Mouse (Mus musculus): ENCODE measurements around the gene Prdm16. TPM values are rescaled to one million over a fixed set of nuclear protein-coding genes. Genes with fewer than 3 reads are reported as not detected.

Prdm16 gene
- polyA plus RNA-seq, 1 experiment from 2014 or later = 22.1 TPM

DNA sequence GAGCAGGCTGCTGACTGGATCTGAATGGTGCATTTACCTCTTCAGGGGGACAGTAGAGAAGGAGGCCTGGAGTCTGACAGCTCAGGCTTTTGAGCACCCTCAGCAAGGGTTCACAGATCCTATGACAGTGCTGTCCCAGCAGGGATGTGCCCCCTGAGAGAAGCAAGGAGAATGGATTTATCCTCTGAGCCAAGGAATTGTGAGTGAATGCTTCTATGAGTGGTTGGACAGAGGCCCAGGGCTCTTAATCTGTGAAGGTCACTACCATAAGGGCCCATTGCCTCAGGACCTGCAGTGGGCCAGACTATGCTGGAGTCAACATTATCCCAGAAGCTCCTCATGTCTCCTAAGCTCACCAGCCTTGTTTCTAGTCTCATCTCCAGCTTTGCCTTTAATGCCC is 23.4 kb upstream of the Prdm16 start:
- no peak for ATAC-seq (replicated peaks; ENCODE audit: low FRiP score)
- no peak overlapping the region for H3K4me2 ChIP-seq
- H3K4me1 ChIP-seq = no peaks in the 10 kb centered on the region; the same call in 1 of the 2 replicates
- H3K36me3 ChIP-seq = no peaks in the 10 kb centered on the region
- H3K9me3 ChIP-seq (replicated peaks) = no peaks in the 10 kb centered on the region
- H3K9ac ChIP-seq = no peak overlapping the region
- H3K27ac ChIP-seq = no peak overlapping the region
- no peak overlapping the region for H3K4me3 ChIP-seq (replicated peaks)
- peaks cover 85% of the 10 kb centered on the region for H3K27me3 ChIP-seq

DNA sequence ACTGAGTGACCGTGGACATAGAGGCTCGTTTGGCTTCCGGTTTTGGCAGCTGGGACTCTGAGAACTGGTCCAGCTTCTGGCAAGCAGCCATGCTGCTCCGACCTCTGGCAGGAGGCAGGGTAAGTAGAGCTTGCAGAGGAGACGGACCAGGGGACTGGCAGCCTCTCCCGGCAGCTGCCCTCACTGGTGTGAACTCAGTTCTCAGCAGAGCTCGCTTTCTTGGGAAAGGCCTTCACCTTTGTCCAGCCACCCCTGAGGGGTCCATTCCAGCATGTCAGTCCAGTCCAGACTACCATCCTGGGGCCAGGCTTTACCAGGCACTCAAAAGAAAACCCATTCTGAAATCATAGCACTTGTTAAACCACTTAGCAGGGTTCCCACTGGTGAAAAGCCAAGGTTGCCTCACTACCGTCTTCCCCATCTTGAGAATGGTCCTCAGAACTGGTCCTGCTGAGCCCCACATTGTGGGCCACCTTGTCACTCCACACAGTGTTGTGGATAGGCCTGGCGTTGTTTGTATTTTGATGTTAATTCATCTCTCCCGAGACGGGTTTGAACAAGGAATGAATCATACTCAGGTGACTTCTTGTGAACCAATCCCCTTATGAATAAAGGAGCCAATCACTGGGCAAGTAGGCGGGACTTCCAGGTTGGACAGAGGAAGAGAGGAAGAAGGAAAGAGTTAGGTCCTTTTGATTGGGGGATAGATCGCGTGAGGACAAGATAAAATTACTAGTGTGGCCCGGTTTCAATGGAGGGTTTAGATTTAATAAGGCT is 18.6 kb upstream of the Prdm16 start:
- WGBS = 77% methylated on average over 15 of the region's 15 CpGs
- H3K4me2 ChIP-seq = no peak overlapping the region
- H3K4me3 ChIP-seq (replicated peaks) = no peak overlapping the region
- no peak for ATAC-seq (replicated peaks; ENCODE audit: low FRiP score)
- no peak overlapping the region for H3K27ac ChIP-seq
- H3K4me1 ChIP-seq = peaks cover 10% of the 10 kb centered on the region
- no peaks in the 10 kb centered on the region for H3K36me3 ChIP-seq
- H3K27me3 ChIP-seq = peaks cover 83% of the 10 kb centered on the region
- no peak overlapping the region for H3K9ac ChIP-seq
- no peaks in the 10 kb centered on the region for H3K9me3 ChIP-seq (replicated peaks)

DNA sequence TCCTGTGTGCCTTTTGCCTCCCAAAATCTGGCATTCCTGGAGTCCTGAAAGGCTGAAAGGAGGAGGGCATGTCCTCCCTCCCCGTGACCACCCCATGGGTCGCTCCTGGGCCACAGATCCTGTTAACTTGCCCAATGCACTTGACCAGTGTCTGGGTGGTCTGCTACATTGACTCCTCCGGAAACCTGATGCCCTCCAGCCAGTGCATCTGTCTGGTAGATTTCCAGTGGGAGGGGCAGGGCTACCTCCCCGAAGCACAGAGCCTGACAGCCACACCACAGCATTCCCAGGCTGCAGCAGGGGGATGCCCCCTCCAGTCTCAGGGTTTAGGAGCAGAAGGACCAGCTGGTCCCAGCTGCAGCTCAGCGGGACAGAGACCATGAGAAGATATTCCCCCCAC is 15.8 kb upstream of the Prdm16 start:
- peak; percentile 76 for ATAC-seq (replicated peaks; ENCODE audit: low FRiP score)
- 9% methylated on average over 5 of the region's 5 CpGs for WGBS
- H3K4me1 ChIP-seq = peaks cover 10% of the 10 kb centered on the region
- H3K9ac ChIP-seq = no peak overlapping the region
- H3K27me3 ChIP-seq = peaks cover 85% of the 10 kb centered on the region
- H3K4me3 ChIP-seq (replicated peaks) = no peak overlapping the region
- 0 out of 2 replicates have a peak overlapping the region, but pooled peaks have one; percentile 18 for H3K27ac ChIP-seq
- peaks cover 1% of the 10 kb centered on the region; the same call in 1 of the 2 replicates for H3K9me3 ChIP-seq (replicated peaks)
- 0 out of 2 replicates have a peak overlapping the region, but pooled peaks have one; percentile 12 for H3K4me2 ChIP-seq
- no peaks in the 10 kb centered on the region for H3K36me3 ChIP-seq

DNA sequence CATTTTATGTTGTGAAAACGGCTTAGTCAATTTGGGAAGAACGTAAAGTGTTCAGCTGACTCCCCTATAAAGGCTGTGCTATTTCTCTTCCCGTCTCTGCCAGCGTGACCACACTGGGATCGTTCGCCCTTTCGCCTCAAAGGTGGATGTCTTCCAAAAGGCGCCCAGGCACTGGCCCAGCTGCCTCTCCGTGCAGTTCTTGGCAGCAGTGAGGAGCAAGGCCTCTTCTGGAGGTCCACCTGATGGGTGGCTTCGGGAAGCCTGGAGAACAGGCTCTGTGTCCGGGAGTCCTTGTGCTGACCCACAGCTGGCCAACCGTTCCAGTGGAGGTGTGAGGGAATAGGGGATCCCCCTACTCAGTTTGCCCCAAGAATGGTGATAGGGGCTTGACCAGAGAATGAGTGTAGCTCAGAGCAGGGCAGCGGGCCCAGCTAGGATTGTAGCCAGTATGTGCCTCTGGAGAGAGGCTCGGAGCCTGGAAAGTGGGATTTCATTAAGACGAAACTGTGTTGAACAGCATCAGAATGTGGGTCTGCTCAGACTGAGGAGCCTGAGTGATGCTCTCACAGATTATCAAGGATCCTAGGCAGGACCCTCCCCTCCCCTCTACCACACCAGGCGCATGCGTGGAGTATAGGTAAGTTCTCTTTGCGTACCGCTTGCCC is 12.5 kb upstream of the Prdm16 start:
- Histone ChIP-seq H3K9ac (no peak overlapping the region), H3K4me1 (peaks cover 10% of the 10 kb centered on the region), H3K9me3 (replicated peaks) (peaks cover 10% of the 10 kb centered on the region), H3K4me3 (replicated peaks) (no peak overlapping the region), H3K27me3 (peaks cover 82% of the 10 kb centered on the region), H3K4me2 (no peak overlapping the region), H3K36me3 (no peaks in the 10 kb centered on the region), H3K27ac (no peak overlapping the region)
- ATAC-seq (replicated peaks; ENCODE audit: low FRiP score) = no peak
- 79% methylated on average over 19 of the region's 19 CpGs for WGBS

DNA sequence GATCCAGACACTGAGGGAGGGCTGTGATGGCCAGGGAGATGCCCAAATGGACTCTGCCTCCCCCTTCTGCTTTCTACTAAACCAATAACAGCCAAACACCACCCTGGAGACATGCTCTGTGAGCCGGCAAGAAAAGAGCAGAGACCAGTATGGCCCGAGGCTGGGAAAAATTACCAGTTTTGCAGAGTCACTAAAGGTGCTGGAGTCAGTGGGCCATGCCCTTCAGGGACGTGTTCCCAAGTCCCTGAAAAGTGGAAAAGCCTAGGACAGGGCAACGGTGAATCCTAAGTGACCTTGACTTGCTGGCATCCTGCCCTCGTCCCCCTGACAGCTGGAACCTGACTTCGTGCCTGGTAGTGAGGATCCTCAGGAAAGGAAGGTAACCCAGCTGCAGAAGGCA is 5.8 kb upstream of the Prdm16 start:
- 2% methylated on average over 6 of the region's 6 CpGs for WGBS
- peak overlapping the region; percentile 20; the same call in 1 of the 2 replicates for H3K27ac ChIP-seq
- peaks cover 96% of the 10 kb centered on the region for H3K27me3 ChIP-seq
- H3K36me3 ChIP-seq = no peaks in the 10 kb centered on the region
- H3K4me2 ChIP-seq = no peak overlapping the region
- H3K4me1 ChIP-seq = peaks cover 19% of the 10 kb centered on the region
- peaks cover 9% of the 10 kb centered on the region for H3K9me3 ChIP-seq (replicated peaks)
- no peak overlapping the region for H3K9ac ChIP-seq
- 0 out of 2 replicates have a peak, but pooled peaks have one; percentile 29 for ATAC-seq (replicated peaks; ENCODE audit: low FRiP score)
- no peak overlapping the region for H3K4me3 ChIP-seq (replicated peaks)

DNA sequence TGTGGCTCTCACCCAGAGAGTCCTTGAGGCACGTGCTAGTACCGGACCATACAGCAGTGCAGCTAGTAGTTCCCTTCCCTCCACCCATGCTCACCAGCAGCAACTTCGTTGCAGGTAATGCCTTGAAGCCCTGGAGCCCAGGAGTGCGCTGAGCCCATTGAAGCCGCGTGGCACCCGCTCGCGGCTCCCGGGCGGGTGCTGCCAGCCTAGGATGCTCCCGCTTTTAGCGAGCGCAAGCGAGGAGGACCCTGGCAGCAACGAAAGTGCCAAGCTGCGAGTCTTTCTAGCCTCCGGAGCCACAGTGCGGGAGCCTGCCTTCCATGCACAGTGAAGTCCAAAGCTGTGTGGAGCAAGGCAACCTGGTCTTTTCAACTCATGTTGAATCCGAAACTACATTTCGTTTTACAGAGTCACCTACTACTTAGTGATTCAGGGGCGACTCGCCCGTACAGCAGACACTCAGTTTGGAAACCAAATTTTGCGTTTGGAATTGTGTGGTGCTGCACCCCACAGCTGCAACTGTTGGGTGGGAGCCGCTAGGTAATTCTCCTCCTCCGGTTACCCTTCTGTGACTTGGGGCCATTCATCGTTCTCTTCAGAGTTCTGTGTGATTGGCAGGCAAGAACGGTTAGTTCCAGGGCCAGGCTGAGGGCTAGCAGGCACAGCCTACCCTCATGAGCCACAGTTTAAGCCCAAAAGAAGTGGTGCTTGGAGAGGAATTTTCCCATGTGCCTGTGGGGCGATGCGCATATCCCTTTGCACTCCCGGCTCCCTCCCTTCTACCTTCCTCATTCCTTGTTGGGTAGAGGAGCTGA is 4.8 kb upstream of the Prdm16 start:
- H3K27ac ChIP-seq = peak overlapping the region; percentile 20; the same call in 1 of the 2 replicates
- H3K36me3 ChIP-seq = no peaks in the 10 kb centered on the region
- peak overlapping the region; percentile 93 for H3K4me2 ChIP-seq
- no peak for ATAC-seq (replicated peaks; ENCODE audit: low FRiP score)
- H3K4me1 ChIP-seq = peaks cover 29% of the 10 kb centered on the region
- 0 out of 2 replicates have a peak overlapping the region, but pooled peaks have one; percentile 11 for H3K4me3 ChIP-seq (replicated peaks)
- no peak overlapping the region for H3K9ac ChIP-seq
- 3% methylated on average over 32 of the region's 32 CpGs for WGBS
- no peaks in the 10 kb centered on the region for H3K9me3 ChIP-seq (replicated peaks)
- H3K27me3 ChIP-seq = peaks cover 96% of the 10 kb centered on the region

DNA sequence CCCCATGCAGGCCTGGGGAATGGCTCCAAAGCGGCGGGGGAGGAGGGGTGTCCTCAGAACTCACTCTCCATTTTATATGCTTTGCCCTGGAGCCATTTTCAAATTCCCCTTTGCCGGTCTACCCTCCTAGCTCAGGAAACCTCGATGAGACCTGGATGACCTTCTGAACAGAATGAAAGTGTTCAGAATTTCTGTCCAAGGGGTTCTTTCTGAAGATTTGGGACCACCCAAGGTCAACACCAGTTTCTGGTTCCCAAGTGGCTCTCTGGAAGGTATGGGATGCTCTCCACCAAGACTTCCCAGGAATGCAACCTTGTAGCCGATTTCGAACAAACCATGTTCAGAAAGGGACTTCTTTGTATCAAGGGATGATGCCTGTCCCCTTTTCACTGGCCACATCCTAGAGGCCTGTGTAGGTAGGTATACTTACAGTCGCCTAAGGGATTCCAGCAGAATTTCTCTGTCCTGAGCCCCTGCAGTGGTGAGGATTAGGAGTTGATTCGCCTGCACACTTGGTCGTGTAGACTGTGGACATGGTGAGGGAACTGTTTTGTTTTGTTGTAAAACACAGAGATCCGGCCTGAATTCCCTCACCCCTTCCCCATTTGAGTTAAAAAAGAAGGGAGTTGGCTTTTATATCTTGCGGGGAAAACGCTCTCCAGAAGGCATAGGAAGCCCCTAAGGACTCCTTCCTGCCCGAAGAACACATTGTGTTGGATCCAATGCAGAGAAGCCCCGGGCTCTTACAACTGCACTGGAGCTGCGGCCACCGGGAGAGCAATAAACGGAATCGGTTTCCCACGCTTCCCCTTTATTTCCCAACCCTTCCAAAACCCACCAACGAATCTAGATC is 4.0 kb upstream of the Prdm16 start:
- H3K4me3 ChIP-seq (replicated peaks) = peak overlapping the region; percentile 14; the same call in 1 of the 2 replicates
- H3K27me3 ChIP-seq = peaks cover 95% of the 10 kb centered on the region
- ATAC-seq (replicated peaks; ENCODE audit: low FRiP score) = no peak
- 4% methylated on average over 20 of the region's 20 CpGs for WGBS
- H3K9ac ChIP-seq = 0 out of 2 replicates have a peak overlapping the region, but pooled peaks have one; percentile 11
- peaks cover 36% of the 10 kb centered on the region for H3K4me1 ChIP-seq
- no peak overlapping the region; the same call in none of the 2 replicates for H3K27ac ChIP-seq
- H3K36me3 ChIP-seq = no peaks in the 10 kb centered on the region
- H3K9me3 ChIP-seq (replicated peaks) = no peaks in the 10 kb centered on the region
- H3K4me2 ChIP-seq = peak overlapping the region; percentile 93

DNA sequence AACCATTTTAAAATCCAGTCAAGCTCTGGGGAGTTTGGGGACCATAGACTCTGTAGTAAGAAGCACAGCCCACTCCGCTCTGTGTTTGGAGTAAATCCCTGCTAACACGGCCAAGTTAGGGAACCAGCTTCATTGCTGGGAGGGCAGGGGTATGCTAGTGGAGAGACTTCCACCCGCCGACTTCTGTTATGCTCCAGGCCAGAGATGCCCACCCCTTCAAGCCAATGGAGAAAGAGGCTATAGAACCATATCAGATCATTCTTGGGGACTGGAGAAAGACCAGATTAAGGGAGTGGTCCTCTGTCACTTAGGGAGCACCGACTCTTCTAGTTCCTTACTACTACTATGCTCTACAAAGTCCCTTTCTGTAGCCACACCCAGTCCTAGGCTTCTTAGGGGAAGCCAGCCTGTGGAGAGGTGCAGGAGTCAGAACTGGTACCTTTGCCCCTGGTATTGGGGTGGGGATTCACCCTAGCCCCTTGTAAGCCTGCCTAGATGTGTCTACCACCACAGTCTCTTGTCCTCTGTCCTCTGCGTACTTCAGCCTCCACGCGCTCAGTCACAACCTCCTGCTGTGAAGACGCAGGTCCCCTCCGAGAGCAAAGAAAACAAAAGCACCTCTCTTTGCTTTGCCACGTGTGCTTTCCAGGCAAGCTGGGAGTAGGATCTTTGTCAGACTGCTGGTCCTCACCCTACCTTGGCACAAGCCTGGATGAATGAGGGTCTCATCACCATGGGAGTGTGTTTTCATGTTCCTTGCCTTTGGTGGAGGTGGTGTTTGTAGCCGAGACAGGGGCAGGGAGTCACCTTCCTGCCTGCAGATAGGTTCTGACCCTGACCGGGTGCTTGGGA is 3.1 kb upstream of the Prdm16 start:
- peaks cover 44% of the 10 kb centered on the region for H3K4me1 ChIP-seq
- H3K27me3 ChIP-seq = peaks cover 96% of the 10 kb centered on the region
- H3K9ac ChIP-seq = 0 out of 2 replicates have a peak overlapping the region, but pooled peaks have one; percentile 62
- H3K9me3 ChIP-seq (replicated peaks) = no peaks in the 10 kb centered on the region
- no peak for ATAC-seq (replicated peaks; ENCODE audit: low FRiP score)
- no peaks in the 10 kb centered on the region for H3K36me3 ChIP-seq
- peak overlapping the region; percentile 64 for H3K4me3 ChIP-seq (replicated peaks)
- WGBS = 9% methylated on average over 13 of the region's 13 CpGs
- peak overlapping the region; percentile 56 for H3K27ac ChIP-seq
- H3K4me2 ChIP-seq = peak overlapping the region; percentile 93

DNA sequence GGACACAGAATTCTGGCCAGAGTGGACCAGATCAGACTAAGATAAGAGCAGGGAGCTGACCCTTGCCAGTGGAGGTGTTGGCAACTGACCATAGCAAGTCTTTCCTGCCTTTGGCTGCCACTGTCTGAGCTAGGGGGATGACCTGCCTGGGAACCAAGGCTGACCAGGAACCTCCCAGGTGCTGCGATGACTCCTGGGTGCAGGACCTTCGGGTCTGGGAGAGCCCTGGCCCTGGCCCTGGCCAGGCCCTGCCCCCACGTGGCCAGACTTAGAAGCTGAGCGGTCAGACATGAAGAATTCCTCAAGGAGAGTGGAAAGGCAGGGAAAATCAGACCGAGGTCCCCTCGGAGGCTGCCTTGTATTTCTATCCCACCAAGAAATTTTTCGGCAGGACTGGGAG is 2.5 kb upstream of the Prdm16 start:
- Histone ChIP-seq H3K9ac (0 out of 2 replicates have a peak overlapping the region, but pooled peaks have one; percentile 62), H3K27ac (peak overlapping the region; percentile 56), H3K4me3 (replicated peaks) (peak overlapping the region; percentile 64), H3K4me2 (peak overlapping the region; percentile 93), H3K9me3 (replicated peaks) (no peaks in the 10 kb centered on the region), H3K27me3 (peaks cover 98% of the 10 kb centered on the region), H3K4me1 (peaks cover 47% of the 10 kb centered on the region), H3K36me3 (no peaks in the 10 kb centered on the region)
- WGBS = 2% methylated on average over 7 of the region's 7 CpGs
- no peak for ATAC-seq (replicated peaks; ENCODE audit: low FRiP score)

DNA sequence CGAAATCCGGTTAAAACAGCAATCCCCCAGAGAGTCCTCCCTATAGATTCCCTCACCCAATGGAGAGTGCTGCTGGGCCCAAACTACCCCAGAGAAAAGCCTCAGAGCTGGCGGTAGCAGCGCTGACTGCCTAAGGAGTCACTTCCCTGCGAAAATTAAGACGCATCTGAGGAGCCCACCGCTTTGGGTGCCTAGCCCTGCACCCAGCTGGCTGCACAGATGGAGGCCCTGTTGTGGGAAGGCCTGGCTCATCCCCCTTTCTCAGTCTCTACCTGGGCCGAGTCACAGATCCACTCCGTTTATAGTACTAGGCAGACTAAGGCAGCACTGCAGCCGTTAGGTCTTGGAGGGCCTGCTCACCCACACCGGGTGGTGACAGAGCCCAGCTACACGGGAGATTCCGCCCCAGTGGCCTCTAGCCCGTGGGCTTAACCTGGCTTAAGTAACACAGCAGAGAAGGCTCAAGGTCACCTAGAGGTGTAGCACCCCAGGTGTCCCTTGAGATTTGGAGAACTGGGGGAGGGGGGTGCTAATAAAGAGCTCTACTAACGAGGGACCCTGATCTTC is 1.7 kb upstream of the Prdm16 start:
- peak overlapping the region; percentile 93 for H3K4me2 ChIP-seq
- H3K27me3 ChIP-seq = peaks cover 98% of the 10 kb centered on the region
- peak overlapping the region; percentile 94 for H3K27ac ChIP-seq
- H3K36me3 ChIP-seq = no peaks in the 10 kb centered on the region
- peak overlapping the region; percentile 62 for H3K9ac ChIP-seq
- H3K9me3 ChIP-seq (replicated peaks) = no peaks in the 10 kb centered on the region
- 6% methylated on average over 15 of the region's 15 CpGs for WGBS
- peak overlapping the region; percentile 64 for H3K4me3 ChIP-seq (replicated peaks)
- no peak for ATAC-seq (replicated peaks; ENCODE audit: low FRiP score)
- H3K4me1 ChIP-seq = peaks cover 47% of the 10 kb centered on the region

Measured in kidney, embryonic 15.5 days (tissue).